Mouse (Mus musculus) hindbrain, embryonic 16.5 days (tissue): ENCODE data around the gene Gm2a. TPM values are rescaled to one million over a fixed set of nuclear protein-coding genes. Genes with fewer than 3 reads are reported as not detected.

ENCODE experiments used
- ATAC-seq: fragments of 200-750 bp; cut with Nextera tagmentation; 2 replicates; pipeline ENCODE4 v1.8.0; 2017; ENCODE audit warnings: moderate TSS enrichment, moderate library complexity
- H3K27ac ChIP-seq: fragments of 300-500 bp; sonication (generic); 2 replicates; pipeline ENCODE4 v1.5.1; 2014; ENCODE audit warnings: low read depth, mild to moderate bottlenecking, control low read depth, low read length, moderate library complexity
- H3K27me3 ChIP-seq: fragments of 300-500 bp; sonication (generic); replicated peaks from 2 replicates; pipeline ENCODE4 v1.6.1; 2014; ENCODE audit warnings: low read length; ENCODE audit not compliant: control insufficient read depth, insufficient read depth
- H3K36me3 ChIP-seq: fragments of 300-500 bp; sonication (generic); 2 replicates; pipeline ENCODE4 v1.6.1; 2014; ENCODE audit warnings: mild to moderate bottlenecking, low read length, moderate library complexity, mixed read lengths; ENCODE audit not compliant: control insufficient read depth, insufficient read depth
- H3K4me1 ChIP-seq: fragments of 300-500 bp; sonication (generic); 2 replicates; pipeline ENCODE4 v1.6.1; 2014; ENCODE audit warnings: low read depth, low read length; ENCODE audit not compliant: control insufficient read depth, insufficient read depth
- H3K4me2 ChIP-seq: fragments of 300-500 bp; sonication (generic); 2 replicates; pipeline ENCODE4 v1.6.1; 2014; ENCODE audit warnings: mild to moderate bottlenecking, low read length, control low read depth, moderate library complexity
- H3K4me3 ChIP-seq: fragments of 300-500 bp; sonication (generic); 2 replicates; pipeline ENCODE4 v1.5.1; 2014; ENCODE audit warnings: mild to moderate bottlenecking, low read length, control low read depth, moderate library complexity
- H3K9ac ChIP-seq: fragments of 300-500 bp; sonication (generic); 2 replicates; pipeline ENCODE4 v1.6.1; 2014; ENCODE audit warnings: low read depth, mild to moderate bottlenecking, control low read depth, low read length, moderate library complexity
- H3K9me3 ChIP-seq: fragments of 300-500 bp; sonication (generic); 2 replicates; pipeline ENCODE4 v1.6.1; 2014; ENCODE audit warnings: mild to moderate bottlenecking, low read length, moderate library complexity; ENCODE audit not compliant: control insufficient read depth
- WGBS: fragments of 180-500 bp; shearing (Covaris S2); extraction: QIAGEN DNeasy Blood & Tissue Kit; methylation state at CpG from one replicate; pipeline ENCODE4 v1.1.7; 2014; 5-methylcytosine and 5-hydroxymethylcytosine counted together
- polyA plus RNA-seq: library from polyadenylated mRNA; unstranded; fragments of >200 nt; fragmentation: Nextera tagmentation; extraction: Ambion mirVana; gene quantifications from 2 replicates; pipeline ENCODE4 v1.2.1, GENCODE M21; 2015

The Gm2a gene
- polyA plus RNA-seq, 1 experiment from 2014 or later, result 45.8 TPM

DNA sequence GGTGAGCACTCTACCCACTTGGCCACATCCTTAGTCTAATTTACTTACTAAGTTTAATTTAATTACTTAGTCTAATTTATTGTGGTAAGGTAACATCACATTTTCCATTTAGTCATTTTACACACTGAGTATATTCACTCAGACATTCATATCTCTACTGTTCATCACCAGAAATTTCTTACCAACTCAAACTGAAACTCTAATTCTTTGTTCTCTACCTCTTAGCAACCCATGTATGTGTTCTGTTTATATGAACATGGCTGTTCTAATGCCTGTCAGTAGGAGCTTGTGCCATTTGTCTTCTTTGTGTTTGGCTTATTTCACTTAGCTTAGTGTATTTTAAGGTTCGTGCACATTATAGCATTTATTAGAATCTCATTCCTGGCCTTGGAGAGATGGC, 34.0 kb downstream of the Gm2a start:
- 83% methylated on average over 1 of the region's 1 CpGs for WGBS

DNA sequence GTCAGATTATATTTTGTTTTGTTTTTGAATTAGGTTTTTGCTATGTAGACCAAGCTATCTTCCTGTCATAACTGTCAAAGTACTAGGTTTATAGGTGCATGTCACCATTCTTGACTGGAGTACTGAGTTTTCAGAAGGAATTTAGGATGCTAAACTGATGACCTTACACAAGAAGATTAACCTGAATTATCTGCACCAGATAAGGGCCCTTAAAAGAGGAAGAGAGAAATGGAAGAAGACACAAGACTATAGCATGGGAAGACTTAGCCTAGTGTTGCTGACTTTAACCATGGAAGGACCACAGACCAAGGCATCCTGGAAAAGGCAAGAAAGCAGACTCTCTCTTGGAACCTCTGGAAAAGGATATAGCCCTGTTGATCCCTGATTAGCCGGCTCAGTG, 35.3 kb downstream of the Gm2a start:
- Histone ChIP-seq H3K4me3 (no peak overlapping the region), H3K4me2 (no peak overlapping the region), H3K4me1 (no peaks in the 10 kb centered on the region), H3K36me3 (no peaks in the 10 kb centered on the region), H3K27ac (no peak overlapping the region), H3K9ac (no peak overlapping the region), H3K27me3 (no peaks in the 10 kb centered on the region), H3K9me3 (no peaks in the 10 kb centered on the region)
- no peak for ATAC-seq
- WGBS, result 94% methylated on average over 1 of the region's 1 CpGs

More for the DNA sequence above, 34.0 kb downstream of the Gm2a start:
- H3K4me2 ChIP-seq, result no peak overlapping the region
- no peak overlapping the region for H3K27ac ChIP-seq
- no peak overlapping the region for H3K4me3 ChIP-seq
- no peaks in the 10 kb centered on the region for H3K9me3 ChIP-seq
- no peaks in the 10 kb centered on the region for H3K36me3 ChIP-seq
- no peaks in the 10 kb centered on the region for H3K27me3 ChIP-seq
- no peaks in the 10 kb centered on the region for H3K4me1 ChIP-seq
- no peak for ATAC-seq
- no peak overlapping the region for H3K9ac ChIP-seq

DNA sequence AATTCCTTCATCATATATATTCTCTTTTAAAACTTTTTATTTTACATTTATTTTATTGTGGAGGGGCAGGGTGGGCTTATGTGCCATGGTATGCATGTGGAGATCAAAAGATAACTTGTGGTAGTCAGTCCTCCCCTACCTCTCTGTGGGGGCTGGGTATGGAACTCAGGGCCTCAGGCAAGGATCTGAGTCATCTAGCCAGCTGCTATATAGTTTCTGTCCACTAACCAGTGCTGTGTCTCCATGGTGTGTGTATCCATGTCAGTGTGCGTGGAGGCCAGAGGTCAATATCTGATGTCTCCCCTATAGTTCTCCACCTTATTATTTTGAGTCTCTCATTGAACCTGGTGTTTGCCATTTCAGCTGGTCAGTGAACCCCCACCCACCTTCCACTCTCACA, 36.5 kb downstream of the Gm2a start:
- Histone ChIP-seq H3K27ac (no peak overlapping the region), H3K9ac (no peak overlapping the region), H3K4me3 (no peak overlapping the region), H3K4me2 (no peak overlapping the region), H3K27me3 (no peaks in the 10 kb centered on the region), H3K36me3 (no peaks in the 10 kb centered on the region), H3K4me1 (no peaks in the 10 kb centered on the region), H3K9me3 (no peaks in the 10 kb centered on the region)
- no peak for ATAC-seq
- WGBS, result 92% methylated on average over 1 of the region's 1 CpGs

DNA sequence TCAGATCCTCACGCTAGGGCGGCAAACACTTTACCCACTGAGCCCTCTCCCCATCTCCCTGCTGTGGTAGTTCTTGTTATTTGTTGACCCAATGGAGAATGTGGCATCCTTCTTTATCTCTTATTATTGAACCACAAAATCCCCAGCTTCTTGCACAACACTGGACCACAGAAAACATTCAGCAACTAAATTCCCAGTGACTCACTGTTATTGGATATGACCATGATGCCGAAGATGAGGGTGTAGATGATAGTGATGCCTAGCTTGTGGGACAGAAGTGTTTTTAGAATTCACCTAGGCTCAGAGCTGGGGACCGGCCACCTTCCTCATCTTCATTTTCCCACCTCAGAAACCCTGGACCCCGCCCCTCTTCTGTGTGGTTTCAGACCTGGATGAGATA, 37.0 kb downstream of the Gm2a start:
- Histone ChIP-seq H3K4me3 (no peak overlapping the region), H3K27ac (no peak overlapping the region), H3K4me1 (no peaks in the 10 kb centered on the region), H3K36me3 (no peaks in the 10 kb centered on the region), H3K9me3 (no peaks in the 10 kb centered on the region), H3K4me2 (no peak overlapping the region), H3K27me3 (no peaks in the 10 kb centered on the region), H3K9ac (no peak overlapping the region)
- ATAC-seq, result no peak
- 85% methylated on average over 5 of the region's 5 CpGs for WGBS

DNA sequence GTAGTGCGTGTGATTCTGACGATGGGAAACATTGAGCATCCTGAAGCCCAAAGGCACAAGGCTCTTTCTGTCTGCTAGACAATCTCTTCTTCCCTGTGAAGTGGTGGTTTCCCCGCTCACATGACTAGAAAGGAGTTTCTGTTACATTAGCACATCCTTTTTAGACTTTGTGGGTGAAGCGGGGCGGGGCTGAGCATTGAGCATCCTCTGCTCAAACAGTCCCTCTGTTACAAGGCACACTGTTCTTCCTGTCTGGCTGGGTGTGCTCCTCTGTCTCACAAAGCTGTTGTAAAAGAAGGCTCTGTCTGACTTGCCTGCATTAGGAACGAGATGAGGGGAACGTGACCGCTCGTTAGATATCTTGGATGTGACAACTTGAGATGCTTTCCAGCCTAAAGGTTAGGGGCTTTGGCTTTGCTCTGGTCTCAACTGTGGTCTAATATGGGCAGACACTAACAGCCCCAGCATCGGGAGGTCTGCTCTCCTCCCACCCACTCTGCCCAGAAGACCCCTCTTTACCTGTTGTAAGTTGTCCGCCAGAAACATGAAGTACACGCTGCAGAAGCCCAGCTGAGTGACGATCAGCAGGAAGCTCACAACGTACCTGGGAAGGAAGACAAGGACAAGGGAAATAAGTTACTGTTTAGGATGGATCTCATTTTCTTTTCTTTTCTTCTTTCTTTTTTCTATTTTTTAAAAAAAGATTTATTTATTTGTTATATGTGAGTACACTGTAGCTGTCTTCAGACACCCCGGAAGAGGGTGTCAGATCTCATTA, 39.0 kb downstream of the Gm2a start:
- H3K36me3 ChIP-seq, result no peaks in the 10 kb centered on the region
- H3K4me3 ChIP-seq, result no peak overlapping the region
- H3K9me3 ChIP-seq, result no peaks in the 10 kb centered on the region
- no peaks in the 10 kb centered on the region for H3K27me3 ChIP-seq
- no peak overlapping the region for H3K9ac ChIP-seq
- H3K27ac ChIP-seq, result no peak overlapping the region
- H3K4me2 ChIP-seq, result no peak overlapping the region
- no peak for ATAC-seq
- WGBS, result 86% methylated on average over 15 of the region's 15 CpGs
- H3K4me1 ChIP-seq, result no peaks in the 10 kb centered on the region

DNA sequence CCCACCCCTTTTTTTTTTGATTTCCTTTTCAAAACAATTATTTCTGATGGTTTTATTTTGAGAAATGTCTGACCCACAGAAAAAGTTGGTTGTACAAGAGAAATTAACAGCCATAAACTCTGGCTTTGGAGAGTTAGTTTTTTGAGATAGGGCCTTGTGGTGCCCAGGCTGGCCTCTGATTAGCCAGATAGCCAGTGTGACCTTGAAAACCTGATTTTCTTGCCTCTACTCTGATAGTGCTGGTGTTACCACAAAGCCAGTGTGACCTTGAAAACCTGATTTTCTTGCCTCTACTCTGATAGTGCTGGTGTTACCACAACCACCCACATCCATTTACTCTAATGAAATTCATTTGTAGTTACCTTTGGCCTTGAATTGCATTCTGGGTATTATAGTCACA, 39.7 kb downstream of the Gm2a start:
- Histone ChIP-seq H3K27ac (no peak overlapping the region), H3K36me3 (no peaks in the 10 kb centered on the region)

DNA sequence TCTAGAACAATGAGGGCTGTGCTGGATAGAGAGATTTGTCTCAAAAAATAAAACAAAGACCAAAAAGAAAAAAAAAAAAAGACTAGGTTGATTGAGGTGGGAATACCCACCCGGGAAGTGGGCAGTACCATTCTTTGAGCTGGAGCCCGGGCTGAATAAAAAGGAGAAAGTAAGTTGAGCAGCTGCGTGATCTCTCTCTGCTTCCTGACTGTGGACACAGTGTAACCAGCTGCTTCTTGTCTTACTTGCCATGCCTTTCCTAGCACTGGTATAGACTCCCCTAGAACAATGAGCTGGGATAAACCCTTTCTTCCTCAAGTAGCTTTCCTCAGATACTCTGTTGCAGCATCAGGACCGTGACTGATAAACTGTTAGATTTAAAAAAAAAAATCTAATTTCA, 43.6 kb downstream of the Gm2a start:
- no peak overlapping the region for H3K4me3 ChIP-seq
- WGBS, result 86% methylated on average over 4 of the region's 4 CpGs
- no peaks in the 10 kb centered on the region for H3K4me1 ChIP-seq
- no peaks in the 10 kb centered on the region for H3K9me3 ChIP-seq
- H3K9ac ChIP-seq, result no peak overlapping the region
- ATAC-seq, result no peak
- no peaks in the 10 kb centered on the region for H3K27me3 ChIP-seq
- H3K36me3 ChIP-seq, result no peaks in the 10 kb centered on the region
- H3K4me2 ChIP-seq, result no peak overlapping the region
- no peak overlapping the region for H3K27ac ChIP-seq

More for the DNA sequence above, 39.7 kb downstream of the Gm2a start:
- no peak for ATAC-seq
- no peak overlapping the region for H3K4me2 ChIP-seq
- no peaks in the 10 kb centered on the region for H3K27me3 ChIP-seq
- H3K9me3 ChIP-seq, result no peaks in the 10 kb centered on the region
- H3K4me1 ChIP-seq, result no peaks in the 10 kb centered on the region
- no peak overlapping the region for H3K9ac ChIP-seq
- H3K4me3 ChIP-seq, result no peak overlapping the region

DNA sequence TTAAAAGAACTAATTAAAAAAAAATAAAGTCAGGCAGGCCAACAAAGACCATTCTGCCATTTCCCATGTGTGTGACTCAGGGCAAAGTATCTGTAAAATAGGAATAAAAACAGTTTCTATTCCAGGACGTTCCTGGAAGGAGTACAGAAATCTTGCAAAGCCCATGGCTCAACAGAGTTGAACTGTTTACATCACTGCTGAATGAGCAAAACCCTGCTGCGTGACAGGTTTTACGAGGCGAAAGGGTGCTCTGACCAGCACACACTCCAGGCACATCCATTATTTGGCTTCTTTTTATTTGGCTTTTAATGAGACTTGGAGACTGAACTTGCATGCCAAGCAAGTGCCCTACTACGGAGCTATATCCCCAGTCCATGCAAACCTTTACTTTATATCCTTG, 46.1 kb downstream of the Gm2a start:
- H3K9me3 ChIP-seq, result no peaks in the 10 kb centered on the region

DNA sequence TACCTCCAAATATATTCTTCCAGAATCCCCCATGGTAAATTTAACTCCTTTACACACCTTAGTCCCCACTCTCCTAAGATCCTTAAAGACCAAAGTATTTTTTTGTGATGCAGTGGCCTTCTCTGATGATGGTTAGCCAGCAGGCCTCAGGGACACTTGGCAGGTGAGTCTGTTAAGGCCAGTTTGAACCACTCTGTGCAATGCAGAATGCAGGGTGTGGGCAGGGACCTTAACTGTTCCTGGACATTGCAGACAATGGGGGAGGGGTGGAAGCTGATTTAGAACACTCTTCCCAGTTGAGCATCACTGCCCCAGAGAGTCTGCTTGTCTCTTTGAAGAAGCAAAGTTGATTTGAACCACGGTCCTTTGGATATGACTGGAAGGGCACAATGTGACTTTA, 48.9 kb downstream of the Gm2a start:
- Histone ChIP-seq H3K9ac (no peak overlapping the region), H3K36me3 (no peaks in the 10 kb centered on the region), H3K9me3 (no peaks in the 10 kb centered on the region), H3K27ac (no peak overlapping the region), H3K27me3 (no peaks in the 10 kb centered on the region), H3K4me3 (no peak overlapping the region), H3K4me1 (no peaks in the 10 kb centered on the region), H3K4me2 (no peak overlapping the region)
- 62% methylated on average over 1 of the region's 1 CpGs for WGBS
- ATAC-seq, result no peak

More for the DNA sequence above, 46.1 kb downstream of the Gm2a start:
- no peaks in the 10 kb centered on the region for H3K36me3 ChIP-seq
- no peaks in the 10 kb centered on the region for H3K27me3 ChIP-seq
- H3K4me3 ChIP-seq, result no peak overlapping the region
- H3K4me2 ChIP-seq, result no peak overlapping the region
- ATAC-seq, result no peak
- no peak overlapping the region for H3K9ac ChIP-seq
- H3K4me1 ChIP-seq, result no peaks in the 10 kb centered on the region
- 85% methylated on average over 5 of the region's 5 CpGs for WGBS
- no peak overlapping the region for H3K27ac ChIP-seq
